Mouse (Mus musculus): Measurements from ENCODE around the gene Ipo13.

Ipo13 gene

GRCm38 (mm10) chr4:117882701-117883691, 31.8 kb downstream of the Ipo13 start, which contains the start of gene B4galt2:
B4galt2 (minus strand) TSS chr4:117883487.
- DNase-seq (ENCODE audit: low spot score in 2 of 2), result no peak

GRCm38 (mm10) chr4:117878703-117879102, 36.1 kb downstream of the Ipo13 start:
- no peak for DNase-seq (ENCODE audit: low spot score in 2 of 2)

- no peak for DNase-seq (ENCODE audit: low spot score in 2 of 2)
Observed at GRCm38 (mm10) chr4:117878301-117878700, 36.5 kb downstream of the Ipo13 start.

GRCm38 (mm10) chr4:117873615-117874014, 41.2 kb downstream of the Ipo13 start:
- no peak for DNase-seq (ENCODE audit: low spot score in 2 of 2)

- DNase-seq (ENCODE audit: low spot score in 2 of 2), result no peak
Observed at GRCm38 (mm10) chr4:117872471-117872886, 42.3 kb downstream of the Ipo13 start, which contains the start of gene Ccdc24. Ccdc24 (minus strand) TSS chr4:117872557.

GRCm38 (mm10) chr4:117871787-117872186, 43.0 kb downstream of the Ipo13 start:
- no peak for DNase-seq (ENCODE audit: low spot score in 2 of 2)

- no peak for DNase-seq (ENCODE audit: low spot score in 2 of 2)
Observed at GRCm38 (mm10) chr4:117870437-117870836, 44.4 kb downstream of the Ipo13 start.

- no peak for DNase-seq (ENCODE audit: low spot score in 2 of 2)
Observed at GRCm38 (mm10) chr4:117869317-117869716, 45.5 kb downstream of the Ipo13 start.

- peak; percentile 70 to 84 for DNase-seq (ENCODE audit: low spot score in 2 of 2)
Observed at GRCm38 (mm10) chr4:117867823-117868222, 47.0 kb downstream of the Ipo13 start.

GRCm38 (mm10) chr4:117867000-117867399, 47.8 kb downstream of the Ipo13 start:
- no peak for DNase-seq (ENCODE audit: low spot score in 2 of 2)

GRCm38 (mm10) chr4:117866083-117866482, 48.7 kb downstream of the Ipo13 start:
- DNase-seq (ENCODE audit: low spot score in 2 of 2), result no peak

GRCm38 (mm10) chr4:117862823-117863222, 52.0 kb downstream of the Ipo13 start:
- DNase-seq (ENCODE audit: low spot score in 2 of 2), result no peak

- no peak for DNase-seq (ENCODE audit: low spot score in 2 of 2)
Observed at GRCm38 (mm10) chr4:117860570-117860969, 54.2 kb downstream of the Ipo13 start.

- DNase-seq (ENCODE audit: low spot score in 2 of 2), result peak; percentile 66 to 86
Observed at GRCm38 (mm10) chr4:117858794-117859193, 56.0 kb downstream of the Ipo13 start.

GRCm38 (mm10) chr4:117855146-117855545, 59.7 kb downstream of the Ipo13 start:
- no peak for DNase-seq (ENCODE audit: low spot score in 2 of 2)

- no peak for DNase-seq (ENCODE audit: low spot score in 2 of 2)
Observed at GRCm38 (mm10) chr4:117852152-117852868, 62.5 kb downstream of the Ipo13 start.

- no peak for DNase-seq (ENCODE audit: low spot score in 2 of 2)
Observed at GRCm38 (mm10) chr4:117850871-117851270, 63.9 kb downstream of the Ipo13 start.

GRCm38 (mm10) chr4:117850176-117850575, 64.6 kb downstream of the Ipo13 start:
- DNase-seq (ENCODE audit: low spot score in 2 of 2), result no peak

- DNase-seq (ENCODE audit: low spot score in 2 of 2), result no peak
Observed at GRCm38 (mm10) chr4:117849506-117849905, 65.3 kb downstream of the Ipo13 start.

GRCm38 (mm10) chr4:117849063-117849462, 65.7 kb downstream of the Ipo13 start:
- no peak for DNase-seq (ENCODE audit: low spot score in 2 of 2)

GRCm38 (mm10) chr4:117847011-117847410, 67.8 kb downstream of the Ipo13 start:
- no peak for DNase-seq (ENCODE audit: low spot score in 2 of 2)

GRCm38 (mm10) chr4:117846261-117846660, 68.5 kb downstream of the Ipo13 start:
- no peak for DNase-seq (ENCODE audit: low spot score in 2 of 2)

Measured in spleen, postnatal 4 days (tissue).